Mouse (Mus musculus) myocyte (in vitro differentiated cells): ENCODE results near the gene 1700013G24Rik. TPM values are rescaled to one million over a fixed set of nuclear protein-coding genes. Genes with fewer than 3 reads are reported as not detected.

Experiments used
- H3K27me3 ChIP-seq: one replicate; pipeline ENCODE4 v1.6.1; 2011; ENCODE audit not compliant: control insufficient read depth, insufficient read depth, insufficient read length
- H3K36me3 ChIP-seq: one replicate; pipeline ENCODE4 v1.6.1; 2011; ENCODE audit not compliant: control insufficient read depth, insufficient read depth
- H3K4me2 ChIP-seq: one replicate; pipeline ENCODE4 v1.6.1; 2011; ENCODE audit warnings: low read depth, control low read depth
- H3K4me3 ChIP-seq: one replicate; pipeline ENCODE4 v1.5.1; 2011; ENCODE audit warnings: mild to moderate bottlenecking, control low read depth, moderate library complexity
- H3K79me2 ChIP-seq: one replicate; pipeline ENCODE4 v1.6.1; 2011; ENCODE audit not compliant: control insufficient read depth, insufficient read depth
- H3ac ChIP-seq: one replicate; pipeline ENCODE4 v1.6.1; 2011; ENCODE audit not compliant: control insufficient read depth, insufficient read length
- CEBPB ChIP-seq: IDR thresholded peaks from 2 replicates; pipeline ENCODE4 v1.6.1; 2011; ENCODE audit warnings: mild to moderate bottlenecking, moderate library complexity; ENCODE audit not compliant: poor library complexity, insufficient read depth, severe bottlenecking
- E2F4 ChIP-seq: IDR thresholded peaks from one replicate; pipeline ENCODE4 v1.6.1; 2011; ENCODE audit warnings: mild to moderate bottlenecking, control low read depth, moderate library complexity; ENCODE audit not compliant: insufficient read depth
- MAX ChIP-seq: IDR thresholded peaks from one replicate; pipeline ENCODE4 v1.6.1; 2011; ENCODE audit warnings: low read depth, mild to moderate bottlenecking, control low read depth
- MYOD1 ChIP-seq, 3 experiments: IDR thresholded peaks; one replicate each; pipeline ENCODE4 v1.6.1; 2011; ENCODE audit warnings: control low read depth in 2 of 3, low read depth in 2 of 3, mild to moderate bottlenecking in 2 of 3, moderate library complexity in 1 of 3; ENCODE audit not compliant: insufficient read length in 2 of 3, control insufficient read depth in 1 of 3
- MYOG ChIP-seq, 3 experiments: IDR thresholded peaks; one replicate each; pipeline ENCODE4 v1.6.1; 2011; ENCODE audit warnings: control low read depth in 2 of 3, low read depth in 2 of 3, mild to moderate bottlenecking in 2 of 3; ENCODE audit not compliant: insufficient read length in 2 of 3, control insufficient read depth in 1 of 3, insufficient read depth in 1 of 3
- POLR2A ChIP-seq: IDR thresholded peaks from one replicate; pipeline ENCODE4 v1.6.1; 2011; ENCODE audit warnings: low read depth, mild to moderate bottlenecking, control low read depth, moderate library complexity; ENCODE audit not compliant: insufficient read length
- POLR2AphosphoS2 ChIP-seq: IDR thresholded peaks from one replicate; pipeline ENCODE4 v1.6.1; 2011; ENCODE audit warnings: low read depth, control low read depth; ENCODE audit not compliant: insufficient read length
- REST ChIP-seq: IDR thresholded peaks from one replicate; pipeline ENCODE4 v1.6.1; 2011; ENCODE audit warnings: mild to moderate bottlenecking, control low read depth, moderate library complexity; ENCODE audit not compliant: insufficient read depth, insufficient read length
- SRF ChIP-seq: IDR thresholded peaks from one replicate; pipeline ENCODE4 v1.6.1; 2011; ENCODE audit warnings: low read depth; ENCODE audit not compliant: control insufficient read depth, insufficient read length
- TCF12 ChIP-seq: IDR thresholded peaks from one replicate; pipeline ENCODE4 v1.6.1; 2011; ENCODE audit warnings: mild to moderate bottlenecking, control low read depth; ENCODE audit not compliant: poor library complexity, insufficient read depth, severe bottlenecking
- TCF3 ChIP-seq: IDR thresholded peaks from one replicate; pipeline ENCODE4 v1.6.1; 2011; ENCODE audit warnings: low read depth, control low read depth; ENCODE audit not compliant: insufficient read length
- USF1 ChIP-seq: IDR thresholded peaks from one replicate; pipeline ENCODE4 v1.6.1; 2011; ENCODE audit warnings: low read depth, mild to moderate bottlenecking, control low read depth, moderate library complexity
- polyA plus RNA-seq: library from polyadenylated mRNA; unstranded; fragments of >200 nt; fragmentation: generic; extraction: Trizol; gene quantifications from one replicate; pipeline ENCODE4 v1.2.1, GENCODE M21; 2012; ENCODE audit warnings: missing spikeins

1700013G24Rik gene
- polyA plus RNA-seq, 1 experiment: 0.55 TPM

- Histone ChIP-seq H3K4me3 (no peak overlapping the region), H3ac (no peak overlapping the region), H3K4me2 (no peak overlapping the region), H3K79me2 (no peaks in the 10 kb centered on the region), H3K27me3 (no peaks in the 10 kb centered on the region), H3K36me3 (no peaks in the 10 kb centered on the region)
- TF ChIP-seq CEBPB (no peak), MYOG (IDR thresholded peaks at IDR 0.05; ENCODE audit: control insufficient read depth in 1 of 3, insufficient read depth in 1 of 3, insufficient read length in 2 of 3, low read depth in 2 of 3) (no peak)
These were observed 3.5 kb downstream of the 1700013G24Rik start for GRCm38 (mm10) chr4:137456581-137456980.

DNA sequence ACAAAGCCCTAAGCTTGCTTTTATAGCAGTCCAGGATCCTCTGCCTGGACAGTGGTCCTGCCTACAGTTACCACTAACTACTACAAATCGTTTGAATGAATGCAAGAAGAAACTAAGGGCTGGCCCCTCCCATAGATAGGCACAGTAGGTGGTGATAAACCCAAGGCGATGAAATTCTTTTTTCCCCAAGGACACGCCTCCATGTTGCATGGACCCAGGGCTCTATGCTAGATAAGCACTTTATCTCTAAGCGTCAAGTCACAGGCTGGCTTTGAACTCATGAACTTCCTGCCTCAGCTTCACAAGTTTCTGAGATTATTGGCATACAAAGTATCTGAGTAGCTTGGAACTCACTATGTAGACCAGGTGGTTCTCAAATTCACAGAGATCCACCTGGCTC, 4.2 kb downstream of the 1700013G24Rik start:
- no peak overlapping the region for H3ac ChIP-seq
- no peaks in the 10 kb centered on the region for H3K27me3 ChIP-seq
- no peaks in the 10 kb centered on the region for H3K36me3 ChIP-seq
- H3K79me2 ChIP-seq: no peaks in the 10 kb centered on the region
- no peak overlapping the region for H3K4me3 ChIP-seq
- H3K4me2 ChIP-seq: no peak overlapping the region
- no peak for TF ChIP-seq TCF12
- no peak for TF ChIP-seq MYOG (IDR thresholded peaks at IDR 0.05; ENCODE audit: control insufficient read depth in 1 of 3, insufficient read depth in 1 of 3, insufficient read length in 2 of 3, low read depth in 2 of 3)
- no peak for TF ChIP-seq SRF
- TF ChIP-seq TCF3: no peak
- TF ChIP-seq MYOD1 (IDR thresholded peaks at IDR 0.05; ENCODE audit: control insufficient read depth in 1 of 3, insufficient read length in 2 of 3, low read depth in 2 of 3): no peak
- TF ChIP-seq CEBPB: no peak
- TF ChIP-seq POLR2A: no peak
- no peak for TF ChIP-seq E2F4
- TF ChIP-seq USF1: no peak
- no peak for TF ChIP-seq MAX
- no peak for TF ChIP-seq POLR2AphosphoS2
- TF ChIP-seq REST: no peak

DNA sequence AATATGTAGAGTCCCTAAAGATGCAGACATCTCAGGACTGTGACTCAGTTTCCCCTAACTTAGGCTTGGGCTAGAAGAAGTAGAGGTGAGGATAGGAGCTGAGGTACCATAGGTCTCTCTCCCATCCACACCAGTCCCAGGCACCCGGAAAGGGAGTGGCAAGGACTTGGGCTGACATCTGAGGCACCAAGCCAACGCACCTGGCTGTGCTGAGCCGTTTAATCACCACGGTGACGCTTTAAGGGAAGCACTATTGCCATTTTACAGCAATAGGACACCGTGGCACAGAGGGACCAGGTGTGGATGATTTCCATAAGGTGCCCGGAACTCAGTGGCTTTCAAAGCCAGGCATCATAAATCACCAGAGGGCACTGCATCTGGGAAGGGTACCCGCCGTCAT, 5.2 kb downstream of the 1700013G24Rik start:
- Histone ChIP-seq H3K27me3 (no peaks in the 10 kb centered on the region), H3K36me3 (no peaks in the 10 kb centered on the region), H3ac (no peak overlapping the region), H3K4me2 (no peak overlapping the region), H3K79me2 (no peaks in the 10 kb centered on the region), H3K4me3 (no peak overlapping the region)
- peak in 1 of 3 experiments; percentile 18 for TF ChIP-seq MYOD1 (IDR thresholded peaks at IDR 0.05; ENCODE audit: control insufficient read depth in 1 of 3, insufficient read length in 2 of 3, low read depth in 2 of 3)
- TF ChIP-seq MAX: no peak
- TF ChIP-seq TCF3: no peak

- Histone ChIP-seq H3K36me3 (no peaks in the 10 kb centered on the region), H3K4me2 (no peak overlapping the region), H3ac (no peak overlapping the region), H3K4me3 (no peak overlapping the region), H3K27me3 (no peaks in the 10 kb centered on the region), H3K79me2 (no peaks in the 10 kb centered on the region)
- peak in 1 of 3 experiments; percentile 28 for TF ChIP-seq MYOD1 (IDR thresholded peaks at IDR 0.05; ENCODE audit: control insufficient read depth in 1 of 3, insufficient read length in 2 of 3, low read depth in 2 of 3)
- no peak for TF ChIP-seq E2F4
These were observed 5.8 kb downstream of the 1700013G24Rik start for GRCm38 (mm10) chr4:137458861-137459260.

DNA sequence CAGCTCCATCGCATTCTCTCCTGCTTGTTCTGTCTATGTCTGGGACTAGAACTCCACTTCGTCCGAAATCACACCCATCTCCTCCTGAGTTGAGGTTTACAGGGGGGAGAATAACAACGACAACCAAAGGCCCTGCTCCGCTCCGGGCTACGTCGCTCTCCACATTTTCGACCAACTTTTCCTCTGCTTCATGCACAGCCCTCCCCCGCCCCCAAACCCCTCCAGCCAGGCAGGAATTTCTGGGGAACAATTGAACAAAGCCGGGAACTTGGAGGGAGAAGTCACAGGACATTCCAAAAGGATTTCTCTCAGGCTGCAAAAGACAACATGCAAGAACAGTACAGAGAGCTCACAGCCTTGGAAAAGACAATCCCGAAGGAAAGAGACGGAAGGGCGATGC, 7.6 kb downstream of the 1700013G24Rik start:
- H3ac ChIP-seq: no peak overlapping the region
- no peak overlapping the region for H3K4me2 ChIP-seq
- TF ChIP-seq MAX (no peak), MYOG (IDR thresholded peaks at IDR 0.05; ENCODE audit: control insufficient read depth in 1 of 3, insufficient read depth in 1 of 3, insufficient read length in 2 of 3, low read depth in 2 of 3) (no peak), CEBPB (no peak), USF1 (no peak)
- no peaks in the 10 kb centered on the region for H3K79me2 ChIP-seq
- H3K36me3 ChIP-seq: no peaks in the 10 kb centered on the region
- H3K4me3 ChIP-seq: no peak overlapping the region
- no peaks in the 10 kb centered on the region for H3K27me3 ChIP-seq

GRCm38 (mm10) chr4:137461217-137461616, 8.1 kb downstream of the 1700013G24Rik start:
- H3K4me3 ChIP-seq: no peak overlapping the region
- no peak overlapping the region for H3K4me2 ChIP-seq
- no peaks in the 10 kb centered on the region for H3K79me2 ChIP-seq
- H3K27me3 ChIP-seq: no peaks in the 10 kb centered on the region
- H3K36me3 ChIP-seq: no peaks in the 10 kb centered on the region
- H3ac ChIP-seq: no peak overlapping the region
- TF ChIP-seq TCF3: no peak
- no peak for TF ChIP-seq USF1
- TF ChIP-seq CEBPB: no peak
- TF ChIP-seq MAX: no peak
- no peak for TF ChIP-seq REST
- TF ChIP-seq MYOD1 (IDR thresholded peaks at IDR 0.05; ENCODE audit: control insufficient read depth in 1 of 3, insufficient read length in 2 of 3, low read depth in 2 of 3): no peak
- no peak for TF ChIP-seq POLR2A
- TF ChIP-seq MYOG (IDR thresholded peaks at IDR 0.05; ENCODE audit: control insufficient read depth in 1 of 3, insufficient read depth in 1 of 3, insufficient read length in 2 of 3, low read depth in 2 of 3): no peak
- TF ChIP-seq SRF: no peak
- TF ChIP-seq TCF12: no peak
- TF ChIP-seq E2F4: no peak
- TF ChIP-seq POLR2AphosphoS2: no peak
